Mouse (Mus musculus) CD4-positive helper T cell, adult 2 months (primary cell): ENCODE measurements at regions not wholly inside any gene's neighbourhood (a gene's known extent, or its start where the extent isn't known, plus 50 kb on each side); places are given as distances from the start of the nearest gene placed in this dataset.
A peak's percentile ranks its signal among the peaks of the same experiment; 100 is the strongest.
"Not testable (repeated sequence)": the region's sequence is repeated elsewhere in the genome, so short reads cannot be mapped to it uniquely, and the experiment has no call there.

Source experiments
- DNase-seq: peaks from one replicate; pipeline ENCODE4 v3.0.0-alpha.2; 2012; ENCODE audit warnings: low read depth, missing footprints, low spot score

- DNase-seq, result no peak
These were observed 199.4 kb downstream of the Antxr2 start for GRCm38 (mm10) chr5:97831421-97831820.

GRCm38 (mm10) chr5:97817485-97817884, 213.4 kb downstream of the Antxr2 start:
- no peak for DNase-seq

- DNase-seq, result peak; percentile 3
These were observed 215.5 kb downstream of the Antxr2 start for GRCm38 (mm10) chr5:97815357-97815756.

- DNase-seq, result no peak
These were observed 216.1 kb downstream of the Antxr2 start for GRCm38 (mm10) chr5:97814700-97815099.

GRCm38 (mm10) chr5:97812611-97813350, 218.1 kb downstream of the Antxr2 start:
- no peak for DNase-seq

GRCm38 (mm10) chr5:97809007-97809406, 221.8 kb downstream of the Antxr2 start:
- DNase-seq, result no peak

- DNase-seq, result no peak
These were observed 223.7 kb downstream of the Antxr2 start for GRCm38 (mm10) chr5:97807171-97807570.

- no peak for DNase-seq
These were observed 224.1 kb downstream of the Antxr2 start for GRCm38 (mm10) chr5:97806754-97807153.

GRCm38 (mm10) chr5:97800017-97800416, 230.8 kb downstream of the Antxr2 start:
- DNase-seq, result no peak

GRCm38 (mm10) chr5:97788175-97788574, 242.7 kb downstream of the Antxr2 start:
- no peak for DNase-seq

GRCm38 (mm10) chr5:97787001-97787400, 243.8 kb downstream of the Antxr2 start:
- DNase-seq, result no peak

- DNase-seq, result not testable (repeated sequence)
These were observed 255.7 kb downstream of the Antxr2 start for GRCm38 (mm10) chr5:97775100-97775499.

GRCm38 (mm10) chr5:97773451-97773850, 257.4 kb downstream of the Antxr2 start:
- not testable (repeated sequence) for DNase-seq

GRCm38 (mm10) chr5:97737339-97737738, 280.5 kb upstream of the Gk2 start:
- no peak for DNase-seq

GRCm38 (mm10) chr5:97730920-97731319, 274.1 kb upstream of the Gk2 start:
- DNase-seq, result no peak

GRCm38 (mm10) chr5:97719364-97719763, 262.5 kb upstream of the Gk2 start:
- not testable (repeated sequence) for DNase-seq

- DNase-seq, result no peak
These were observed 248.4 kb upstream of the Gk2 start for GRCm38 (mm10) chr5:97705270-97705669.

- DNase-seq, result no peak
These were observed 243.7 kb upstream of the Gk2 start for GRCm38 (mm10) chr5:97700507-97700906.

- DNase-seq, result no peak
These were observed 240.8 kb upstream of the Gk2 start for GRCm38 (mm10) chr5:97697581-97698134.

GRCm38 (mm10) chr5:97693333-97693940, 236.6 kb upstream of the Gk2 start:
- DNase-seq, result peak; percentile 5

GRCm38 (mm10) chr5:97685443-97685842, 228.6 kb upstream of the Gk2 start:
- no peak for DNase-seq

GRCm38 (mm10) chr5:97684592-97685258, 227.9 kb upstream of the Gk2 start:
- no peak for DNase-seq
